Mouse (Mus musculus): ENCODE measurements around the gene Slc43a3. TPM values are rescaled to one million over a fixed set of nuclear protein-coding genes. Genes with fewer than 3 reads are reported as not detected.
"Not testable (repeated sequence)": the region's sequence is repeated elsewhere in the genome, so short reads cannot be mapped to it uniquely, and the experiment has no call there.

Slc43a3 gene
- 100 to 1,000 TPM in 1 of 2 experiments, 10 to 100 TPM in 1; 53.0 to 109 TPM for total RNA-seq (2021)

DNA sequence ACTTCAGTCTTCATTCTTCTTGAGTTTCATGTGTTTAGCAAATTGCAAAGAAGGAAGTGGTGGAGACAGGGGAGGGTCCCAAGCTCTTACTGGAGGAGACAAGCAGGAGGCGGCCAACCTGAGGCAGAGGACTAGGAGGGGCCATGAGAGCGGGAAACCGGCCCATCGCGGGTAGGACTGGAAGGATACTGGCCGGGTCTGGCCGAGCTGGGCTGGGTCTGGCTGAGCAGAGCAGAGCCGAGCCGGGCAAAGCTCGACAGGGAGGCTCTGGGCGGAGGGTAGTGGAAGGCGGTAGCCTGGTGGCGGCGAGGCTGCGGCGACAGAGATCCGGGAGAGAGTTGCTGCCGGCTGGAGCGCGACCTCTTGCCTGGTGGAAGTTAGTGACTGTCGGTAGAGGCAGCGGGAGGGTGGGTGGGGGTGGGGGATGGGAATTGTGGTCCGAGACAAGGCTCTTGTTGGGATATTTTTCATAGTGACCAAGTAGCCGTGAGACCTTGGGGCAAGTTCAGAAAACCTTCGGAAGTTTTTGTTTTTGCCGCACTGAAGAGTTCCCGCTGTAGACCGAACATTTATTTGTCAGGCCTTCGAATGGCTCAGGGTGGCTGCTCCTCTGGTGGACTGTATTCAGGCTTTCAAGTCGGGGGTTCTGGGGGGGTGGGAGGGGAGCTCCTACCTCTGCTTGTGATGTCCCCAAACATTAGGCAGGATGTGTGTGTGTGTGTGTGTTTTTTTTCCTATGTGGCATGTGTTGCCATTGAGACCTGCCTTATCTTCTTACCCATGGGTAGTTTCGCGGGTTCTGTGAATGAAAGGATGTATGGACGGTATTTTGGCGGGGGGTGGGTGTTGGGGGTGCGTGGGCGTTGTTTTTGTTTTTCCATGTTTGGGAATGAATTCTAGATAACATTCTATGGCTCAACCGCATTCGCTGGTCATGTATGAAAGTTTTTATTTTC lies at the start of gene Slc43a3:
Slc43a3 (plus strand) TSS at position 106 of the 956 bp plus-strand sequence.
- intact Hi-C loops (cut with DNase I), result loop anchor here (2.0 kb wide), 1 partner anchor 20 kb away; no protein-coding TSS in a partner anchor
- DNase-seq, result peak; percentile 90 to 92

DNA sequence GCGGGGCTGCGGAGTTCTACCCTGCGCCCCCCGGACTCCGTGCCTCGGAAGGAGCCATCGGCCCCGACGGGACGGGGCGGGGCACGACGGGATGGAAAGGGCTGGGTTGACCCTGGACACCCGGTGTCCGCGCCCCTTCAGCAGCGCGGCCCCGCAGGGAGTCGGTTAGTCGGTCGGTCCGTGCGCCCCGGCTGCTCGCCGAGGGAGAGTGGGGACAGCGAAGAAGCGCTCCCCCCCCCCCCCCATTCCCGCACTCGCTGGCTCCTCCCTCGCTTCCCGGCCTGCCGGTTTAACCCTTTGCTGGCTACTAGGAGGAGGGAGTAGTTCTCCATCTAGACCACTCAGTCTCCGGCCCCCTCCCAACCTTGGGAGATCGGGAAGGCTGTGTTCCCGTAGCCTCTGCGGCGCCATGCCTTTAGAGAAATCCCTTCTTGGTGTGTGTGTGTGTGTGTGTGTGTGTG lies 49.5 kb upstream of the Slc43a3 start:
- DNase-seq, result peak; percentile 38 to 57
- intact Hi-C loops (cut with DNase I), result loop anchor here (1.0 to 2.0 kb wide), 2 partner anchors 18 to 55 kb away; no protein-coding TSS in a partner anchor

DNA sequence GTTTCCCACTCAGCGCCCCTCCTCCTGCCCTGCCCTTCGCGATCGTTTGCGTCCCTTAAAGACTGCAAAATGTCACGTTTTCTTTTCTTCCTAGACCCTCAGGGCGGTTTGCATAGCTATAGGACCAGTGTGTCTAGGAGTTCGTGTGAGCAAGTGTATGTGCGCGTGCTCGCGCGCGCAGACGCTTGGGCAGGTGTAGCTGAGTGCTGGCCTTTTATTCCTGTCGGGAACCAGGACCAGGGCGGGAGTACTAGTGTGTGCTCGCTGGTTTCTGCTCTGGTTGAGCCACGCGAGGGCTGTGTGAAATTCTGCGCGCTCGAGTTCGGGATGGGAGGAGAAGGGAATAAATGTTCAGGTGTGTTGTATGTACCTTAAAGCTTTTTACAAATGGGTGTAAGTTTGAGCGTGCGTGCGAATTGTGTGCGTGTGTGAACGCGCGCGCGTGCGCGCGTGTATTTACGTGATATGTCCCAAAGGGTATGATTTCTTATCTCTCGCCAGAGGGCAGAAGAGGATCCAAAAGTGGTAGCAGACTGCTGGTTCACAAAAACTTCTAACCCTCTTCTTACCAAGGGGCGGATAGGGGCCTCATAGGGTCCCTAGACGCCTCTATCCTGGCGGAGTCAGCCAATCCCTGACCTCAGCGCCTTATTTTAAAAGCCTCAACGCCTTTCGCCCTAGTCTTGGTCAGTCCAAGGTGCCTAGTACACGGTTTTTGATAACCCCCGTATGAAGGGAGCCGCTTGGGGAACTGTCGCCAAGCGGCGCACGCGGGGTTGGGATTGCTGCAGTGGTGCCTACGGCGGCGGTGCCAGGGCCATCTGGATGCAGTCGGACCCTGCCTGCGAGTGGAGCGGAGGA lies 48.7 kb upstream of the Slc43a3 start:
- peak in 1 of 2 experiments; percentile 37 for DNase-seq
- intact Hi-C loops (cut with DNase I), result loop anchor here (1.0 to 2.0 kb wide), 2 partner anchors 19 to 55 kb away; no protein-coding TSS in a partner anchor

DNA sequence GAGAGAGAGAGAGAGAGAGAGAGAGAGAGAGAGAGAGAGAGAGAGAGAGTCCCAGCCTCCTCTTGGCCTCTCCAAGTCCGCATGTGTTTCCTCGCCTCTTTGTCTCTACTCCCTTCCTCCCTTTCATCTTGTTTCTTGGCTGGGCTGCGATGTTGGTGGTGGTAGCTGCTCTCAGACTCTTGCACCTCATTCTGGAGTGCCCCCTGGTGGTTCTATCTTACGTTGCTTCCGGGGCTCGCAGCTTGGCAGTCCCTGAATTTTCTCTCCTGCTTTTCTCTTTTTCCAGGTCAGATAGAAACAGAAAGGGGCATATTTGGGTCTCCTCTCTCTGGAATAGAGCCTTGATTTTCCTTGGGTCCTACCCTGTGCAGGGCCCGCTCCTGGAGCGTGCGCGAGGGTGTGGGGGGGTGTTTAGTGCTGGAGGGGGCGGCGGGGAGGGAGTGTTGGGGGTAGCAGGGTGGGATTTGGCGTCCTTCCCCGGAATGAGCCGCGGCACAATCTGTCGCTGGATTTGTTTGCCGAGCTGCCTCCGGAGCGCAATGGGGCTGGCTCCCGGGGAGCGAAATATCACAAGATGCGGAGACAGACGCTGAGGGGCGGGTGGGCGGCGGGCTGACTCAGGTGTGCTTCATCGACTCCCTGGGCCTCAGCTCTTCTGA lies 47.6 kb upstream of the Slc43a3 start:
- DNase-seq, result peak; percentile 80 to 87
- intact Hi-C loops (cut with DNase I), result no loop called here

GRCm38 (mm10) chr2:84889316-84890044 lies 46.9 kb upstream of the Slc43a3 start:
- intact Hi-C loops (cut with DNase I), result loop anchor here (2.0 to 5.0 kb wide), 2 partner anchors 63 to 121 kb away; no protein-coding TSS in a partner anchor
- peak in 1 of 2 experiments; percentile 36 for DNase-seq

- intact Hi-C loops (cut with DNase I), result loop anchor here (2.0 to 5.0 kb wide), 2 partner anchors 62 to 121 kb away; no protein-coding TSS in a partner anchor
- DNase-seq, result peak; percentile 87 to 89
Observed at GRCm38 (mm10) chr2:84890045-84890340, 46.4 kb upstream of the Slc43a3 start.

DNA sequence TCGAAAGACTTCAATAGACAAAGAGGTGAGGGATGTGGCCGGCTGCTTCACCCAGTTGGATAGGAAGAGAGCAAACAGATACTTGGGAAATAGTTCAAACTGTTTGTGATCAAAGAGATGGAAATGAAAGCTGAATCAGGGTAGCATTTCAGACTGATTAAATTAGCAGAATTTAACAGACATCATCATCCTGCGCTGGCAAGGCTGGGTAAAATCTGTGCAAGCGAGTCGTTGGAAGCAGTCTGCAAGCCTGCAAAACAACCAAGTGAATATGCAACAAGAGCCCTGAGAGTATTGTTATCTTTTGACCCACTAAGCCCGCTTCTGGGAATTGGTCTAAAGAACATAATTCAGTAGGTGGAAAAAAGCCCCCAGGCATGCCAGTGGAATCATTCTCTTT lies 43.0 kb upstream of the Slc43a3 start:
- intact Hi-C loops (cut with DNase I), result loop anchor here (5.0 kb wide), 1 partner anchor 59 kb away; no protein-coding TSS in a partner anchor
- no peak for DNase-seq

DNA sequence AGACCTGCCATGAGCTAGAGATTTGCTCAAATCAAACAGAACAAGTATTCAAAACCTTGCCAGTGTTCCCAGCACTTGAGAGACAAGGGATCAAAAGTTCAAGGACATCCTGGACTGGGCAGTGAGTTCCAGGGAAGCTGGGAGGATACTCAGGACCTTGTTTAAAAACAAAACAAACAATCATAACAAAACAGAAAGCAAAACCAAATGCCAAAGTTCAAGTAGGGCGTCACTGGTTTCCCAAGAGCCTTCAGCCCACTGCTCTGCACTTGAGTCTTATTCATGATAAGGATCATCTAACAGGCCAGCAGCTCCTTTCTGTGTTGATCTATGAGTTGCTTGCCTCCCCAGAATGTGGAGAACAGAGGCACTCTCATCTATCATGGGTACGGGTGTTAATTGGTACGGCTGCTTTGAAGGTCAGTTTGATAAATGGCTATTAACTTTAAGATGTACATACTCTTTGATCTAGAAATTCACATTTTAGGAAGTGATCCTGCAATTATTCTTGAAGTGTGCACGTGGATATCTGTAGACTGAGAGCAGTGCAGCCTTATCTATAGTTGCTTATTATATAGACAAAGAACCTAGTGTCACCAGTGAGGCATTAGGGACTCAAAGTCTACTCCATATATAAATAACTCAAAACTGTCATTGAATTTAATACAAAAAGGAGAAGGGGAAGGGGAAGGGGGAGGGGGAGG lies 40.7 kb upstream of the Slc43a3 start:
- intact Hi-C loops (cut with DNase I), result no loop called here
- DNase-seq, result no peak

- intact Hi-C loops (cut with DNase I); DNase-seq: not testable (repeated sequence)
Observed at GRCm38 (mm10) chr2:84896686-84897085, 39.7 kb upstream of the Slc43a3 start.

DNA sequence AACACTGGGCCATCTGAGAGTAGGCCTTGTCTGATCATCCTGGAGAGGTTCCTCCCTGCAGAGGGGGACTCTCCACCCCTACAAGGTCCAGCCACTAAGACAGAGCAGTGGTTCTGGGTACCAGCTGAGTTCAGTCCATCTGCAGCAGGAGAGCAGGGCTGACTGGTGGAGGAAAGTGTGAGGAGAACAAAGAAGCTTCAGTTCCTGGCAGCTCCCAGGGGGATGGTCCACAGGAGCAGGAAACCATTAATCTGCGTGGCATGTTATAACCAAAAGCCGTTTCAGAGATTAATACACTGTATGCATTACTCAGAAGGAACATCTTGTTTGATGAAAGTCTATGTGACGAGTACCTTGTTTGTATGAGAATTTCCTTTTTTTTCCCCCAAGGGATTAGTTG lies 23.7 kb upstream of the Slc43a3 start:
- DNase-seq, result no peak
- intact Hi-C loops (cut with DNase I), result no loop called here

DNA sequence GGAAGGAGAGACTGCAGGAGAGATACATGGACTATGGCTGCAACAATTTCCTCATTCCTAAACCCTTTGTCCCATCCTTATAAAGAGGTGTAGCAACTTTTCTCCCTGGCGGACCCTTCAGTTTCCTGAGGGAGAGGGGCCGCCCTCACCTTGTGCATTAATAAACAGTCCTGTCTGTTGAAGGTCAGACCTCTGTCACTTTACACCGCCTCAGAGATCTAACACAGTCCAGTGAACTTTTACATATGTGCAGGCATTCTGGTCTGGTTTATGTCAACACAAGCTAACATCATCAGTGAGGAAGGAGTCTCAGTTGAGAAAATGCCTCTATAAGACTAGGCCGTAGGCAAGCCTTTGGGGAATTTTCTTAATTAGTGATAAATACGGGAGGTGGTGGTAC lies 22.5 kb upstream of the Slc43a3 start:
- DNase-seq, result no peak
- intact Hi-C loops (cut with DNase I), result no loop called here

DNA sequence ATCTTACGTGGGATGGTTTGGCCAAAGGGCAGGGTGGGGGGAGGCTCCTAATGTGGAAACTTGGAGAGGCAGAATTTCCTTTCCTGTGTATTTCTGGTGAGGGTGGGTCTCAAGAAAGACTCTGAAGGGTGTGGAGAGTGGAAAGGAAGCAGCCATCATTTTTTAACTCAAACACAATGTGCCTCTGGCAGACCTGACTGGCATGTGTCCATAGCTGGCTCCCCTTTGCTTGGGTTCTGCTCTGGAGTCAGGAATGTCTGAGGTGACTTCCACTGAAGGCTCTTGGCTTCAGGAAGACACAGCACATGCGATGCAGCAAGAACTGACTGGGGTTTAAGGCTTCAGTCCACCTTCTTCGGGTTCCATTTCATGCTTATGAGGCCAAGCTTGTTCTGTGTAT lies 21.0 kb upstream of the Slc43a3 start:
- peak; percentile 51 to 54 for DNase-seq
- intact Hi-C loops (cut with DNase I), result no loop called here

DNA sequence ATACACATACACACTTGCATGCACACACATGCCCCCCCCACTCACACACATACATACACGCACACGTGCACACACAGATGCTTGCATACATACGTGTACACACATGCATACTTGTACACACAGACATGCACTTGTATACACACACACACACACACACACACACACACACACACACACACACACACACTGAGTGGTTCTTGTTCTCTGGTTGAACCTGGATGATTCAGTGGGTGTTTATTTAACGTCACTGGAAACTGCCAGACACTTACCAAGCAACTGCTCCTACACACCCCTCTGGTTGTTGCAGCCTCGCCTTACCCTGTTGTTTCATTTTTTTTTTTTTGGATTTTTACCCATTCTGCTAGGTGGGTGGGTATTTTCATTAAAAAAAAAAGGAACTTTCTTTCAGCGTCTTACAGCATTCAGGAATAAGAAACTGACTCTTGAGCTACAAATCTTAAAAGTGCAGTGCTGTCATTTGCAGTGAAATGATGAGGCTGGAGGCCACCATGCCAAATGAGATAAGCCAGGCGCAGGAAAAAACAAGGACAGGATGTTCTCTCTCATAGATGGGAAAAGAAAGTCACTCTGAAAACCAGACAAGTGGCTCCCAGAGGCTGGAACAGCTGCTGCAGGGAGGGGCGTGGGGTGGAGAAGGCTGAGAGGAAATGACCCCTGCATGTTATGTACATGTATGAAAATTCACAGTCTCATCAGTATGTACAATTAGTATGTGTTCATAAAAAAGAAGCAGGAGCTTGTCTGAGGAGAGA lies 19.6 kb upstream of the Slc43a3 start:
- DNase-seq, result peak; percentile 80 to 84
- intact Hi-C loops (cut with DNase I), result loop anchor here (2.0 kb wide), 1 partner anchor 20 kb away; the partner anchor contains the start of gene Slc43a3

GRCm38 (mm10) chr2:84918188-84918587 lies 18.2 kb upstream of the Slc43a3 start:
- no peak for DNase-seq
- intact Hi-C loops (cut with DNase I), result no loop called here

DNA sequence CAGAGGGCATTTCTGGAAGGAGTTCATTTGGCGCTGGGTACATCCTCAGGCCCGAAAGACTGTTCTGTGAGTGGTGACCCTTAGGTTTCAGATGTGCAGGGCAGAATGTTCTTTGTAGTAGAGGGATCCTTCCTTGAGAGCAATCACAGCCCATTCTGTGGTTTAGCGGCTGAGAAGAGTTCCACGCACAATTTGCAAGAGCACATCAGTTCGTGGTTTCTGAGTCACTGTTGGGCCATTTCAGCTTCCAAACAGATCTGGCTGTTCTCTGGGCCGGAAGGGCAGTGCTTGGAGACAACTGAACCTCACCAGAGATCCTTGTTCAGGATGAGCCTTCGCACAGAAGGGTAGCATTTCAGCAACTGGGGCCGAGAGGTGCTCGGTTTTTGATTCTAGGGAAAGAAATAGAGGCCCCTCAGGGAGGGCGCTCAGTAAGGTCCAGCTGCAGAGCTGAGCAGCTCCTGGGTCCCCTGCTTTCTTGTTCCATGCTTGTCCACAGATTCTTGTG lies 16.7 kb upstream of the Slc43a3 start:
- no peak for DNase-seq
- intact Hi-C loops (cut with DNase I), result no loop called here

GRCm38 (mm10) chr2:84930186-84930585 lies 6.2 kb upstream of the Slc43a3 start:
- no peak for DNase-seq
- intact Hi-C loops (cut with DNase I), result no loop called here

DNA sequence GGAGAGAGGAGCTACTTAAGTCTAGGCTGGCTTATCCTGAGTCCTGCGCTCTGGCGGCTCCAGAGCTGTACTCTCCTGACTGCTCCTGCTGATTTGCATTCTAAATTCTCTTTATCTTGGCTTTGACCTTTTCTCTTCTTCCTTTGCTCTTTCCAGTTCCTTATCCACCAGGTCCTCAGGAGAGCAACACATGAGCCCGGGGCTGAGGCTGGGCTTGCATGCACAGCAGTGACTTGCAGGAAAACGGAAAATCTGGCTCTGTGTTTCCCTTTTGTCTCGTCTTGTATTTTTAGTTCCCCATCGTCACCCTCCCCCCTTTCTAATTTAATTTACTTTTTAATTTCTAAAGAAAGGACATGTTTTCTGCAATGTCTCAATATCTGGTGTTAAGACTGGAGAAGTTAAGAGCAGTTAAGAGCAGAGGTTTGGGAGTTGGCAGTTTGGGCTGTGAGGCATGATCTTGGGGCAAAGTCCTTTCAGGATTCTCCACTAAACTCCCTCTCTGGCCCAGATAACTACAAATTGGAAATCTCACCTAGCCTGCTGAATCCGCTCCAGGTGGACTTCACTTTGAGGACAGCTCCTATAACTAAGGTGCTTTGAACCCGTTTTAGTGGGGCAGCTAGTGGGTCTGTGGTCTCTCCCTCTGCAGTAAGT lies 2.3 kb upstream of the Slc43a3 start:
- DNase-seq, result no peak
- intact Hi-C loops (cut with DNase I), result no loop called here

- intact Hi-C loops (cut with DNase I), result no loop called here
- DNase-seq, result no peak
Observed at GRCm38 (mm10) chr2:84934649-84935007, 1.8 kb upstream of the Slc43a3 start.

All from heart, postnatal 10 days (tissue).